Mouse (Mus musculus) stomach, postnatal 0 days (tissue): ENCODE results near the gene Car14.

Source experiments
- CTCF ChIP-seq: IDR thresholded peaks from 2 replicates; pipeline ENCODE4 v1.5.1; 2016; ENCODE audit warnings: antibody characterized with exemption, low read depth, mild to moderate bottlenecking, moderate library complexity
- EP300 ChIP-seq: optimal IDR thresholded peaks from 2 replicates; pipeline ENCODE3; 2016; ENCODE audit warnings: antibody characterized with exemption

DNA sequence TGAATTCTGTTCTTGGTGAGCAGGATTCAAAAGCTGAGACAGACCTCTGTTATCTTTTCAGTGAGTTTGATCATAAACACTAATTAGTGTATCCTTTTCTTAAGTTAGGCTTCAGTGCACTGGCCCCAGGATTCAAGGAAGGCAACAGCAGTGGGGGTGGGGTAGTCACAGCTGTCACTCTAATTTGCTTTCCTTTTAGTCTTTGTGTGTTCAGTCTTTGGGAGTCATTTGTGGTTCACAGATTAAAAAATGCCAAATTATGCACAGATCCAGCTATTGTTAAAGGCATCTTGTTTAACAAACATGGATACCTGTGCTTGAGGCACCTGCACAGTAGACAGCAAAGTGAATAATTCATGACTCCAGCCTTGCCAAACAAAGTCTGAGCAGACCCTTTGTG, 48.5 kb upstream of the Car14 start:
- TF ChIP-seq CTCF (no peak), EP300 (no peak)
